Mouse (Mus musculus): Measurements from ENCODE around the gene Mitd1.
A peak's percentile ranks its signal among the peaks of the same experiment; 100 is the strongest.

Mitd1 gene

DNA sequence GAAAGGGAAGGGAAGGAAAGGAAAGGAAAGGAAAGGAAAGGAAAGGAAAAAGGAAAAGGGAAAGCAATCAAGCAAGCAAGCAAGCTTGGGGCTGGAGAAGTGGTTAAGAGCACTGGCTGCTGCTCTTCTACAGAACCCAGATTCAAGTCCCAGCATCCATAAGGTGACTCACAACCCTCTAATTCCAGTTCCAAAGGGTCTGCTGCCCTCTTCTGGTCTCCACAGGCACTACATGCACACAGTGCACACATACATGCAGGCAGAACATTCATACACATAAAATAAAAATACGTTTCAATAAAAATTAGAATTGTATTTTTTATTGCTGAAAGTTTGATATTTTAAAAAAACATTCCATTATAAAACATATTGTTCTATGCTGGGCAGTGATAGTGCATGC is 23.2 kb downstream of the Mitd1 start:
- DNase-seq = peak; percentile 45

- DNase-seq = no peak
Observed at GRCm38 (mm10) chr1:37866286-37866685, 23.9 kb downstream of the Mitd1 start, which contains the start of gene Tsga10. Gene Tsga10 (minus strand): TSS chr1:37866429.

DNA sequence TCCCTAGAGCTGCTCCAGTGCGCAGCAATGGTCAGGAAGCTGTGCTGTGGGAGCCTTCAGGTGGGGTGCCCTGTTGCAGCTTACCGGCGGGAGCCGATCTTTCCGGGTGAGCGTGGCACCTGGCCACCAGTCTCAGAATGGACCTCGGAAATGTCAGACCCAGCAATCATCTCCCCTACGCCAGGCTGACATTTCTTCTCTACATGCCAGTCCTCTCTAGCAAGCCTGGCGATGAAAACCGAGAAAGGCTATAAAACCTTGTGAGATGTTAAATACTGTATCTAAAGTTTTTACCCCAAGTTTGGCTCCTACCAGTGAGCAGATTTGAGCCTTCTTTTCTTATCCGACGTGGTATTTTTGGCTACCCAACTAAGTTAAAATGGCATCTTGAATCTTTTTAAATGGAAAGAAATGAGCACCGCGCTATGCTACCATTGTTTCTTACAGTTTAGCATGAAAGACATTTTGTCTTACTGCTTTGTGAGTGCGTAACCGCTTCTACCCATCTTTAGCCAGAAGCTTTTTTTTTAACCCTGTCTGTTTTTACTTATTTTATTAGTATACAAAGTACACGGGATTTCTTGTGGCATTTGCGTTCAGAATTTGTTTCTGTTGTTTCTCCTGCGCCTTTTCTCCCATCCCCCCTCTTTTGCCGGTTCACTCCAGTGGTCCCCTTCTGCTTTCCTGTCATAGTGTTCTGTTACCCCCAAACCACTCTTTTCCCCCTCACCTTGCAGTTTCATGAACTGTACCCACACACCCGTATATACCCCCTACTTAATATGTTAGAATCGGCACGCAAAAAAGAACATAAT is 24.6 kb downstream of the Mitd1 start:
- peak; percentile 53 for DNase-seq

- DNase-seq = peak; percentile 100
Observed at GRCm38 (mm10) chr1:37864511-37865400, 25.5 kb downstream of the Mitd1 start.

- no peak for DNase-seq
Observed at GRCm38 (mm10) chr1:37850696-37851095, 39.5 kb downstream of the Mitd1 start.

GRCm38 (mm10) chr1:37846878-37847277 is 43.3 kb downstream of the Mitd1 start:
- no peak for DNase-seq

- peak; percentile 85 for DNase-seq
Observed at GRCm38 (mm10) chr1:37831681-37832080, 58.5 kb downstream of the Mitd1 start.

Data from cerebellum, adult 11-12 months (tissue).